In genomic region chr2:84623428-84624119, GRCm38 (mm10) we compare ENCODE assay signal across 17 mouse cellular contexts. TPM values are rescaled to one million over a fixed set of nuclear protein-coding genes. Genes with fewer than 3 reads are reported as not detected.
DNase-seq lines count a peak whose midpoint lies in the region; ATAC-seq and TF ChIP-seq lines count a peak whose summit lies in the region.
"Had no signal": no experiment of that assay in that cellular context is flagged by ENCODE, and none has a peak within 500 bp of the region (broad histone marks: within the 10 kb centered on the region; RNA-seq: fewer than 3 reads in every experiment).

No protein-coding gene starts in this region.

- H3K4me3 ChIP-seq in heart, embryonic 15.5 days: no peak overlapping the region
- H3K4me3 ChIP-seq in lung, embryonic 14.5 days (ENCODE audit: low read depth, low read length): no peak overlapping the region
- no peak overlapping the region for H3K4me3 ChIP-seq in bone marrow macrophage, adult 2 months (ENCODE audit: insufficient read depth, low read length)
- H3K4me3 ChIP-seq in myocyte: no peak overlapping the region
- H3K4me3 ChIP-seq: heart, embryonic 10.5 days had no signal

- no peak overlapping the region for H3ac ChIP-seq in myocyte (ENCODE audit: control insufficient read depth, insufficient read length)

- no peak for DNase-seq in heart, adult 9 months (ENCODE audit: low spot score in 2 of 2)
- no peak for DNase-seq in lung, embryonic 14.5 days
- DNase-seq in lung, postnatal 25 days (ENCODE audit: low spot score): no peak
- DNase-seq in adrenal gland, adult 2 months: no peak
- no peak for DNase-seq in right cerebral cortex, adult 2 months (ENCODE audit: low spot score in 2 of 2)
- DNase-seq: cerebellum, postnatal 10 days; lung, adult 18-20 months; retina, postnatal 1 day; thymus, postnatal 25 days had no signal

- no peak for TF ChIP-seq CTCF in lung, embryonic 14.5 days (IDR thresholded peaks at IDR 0.05; ENCODE audit: low read depth)
- no peak for TF ChIP-seq CTCF in bone marrow macrophage, adult 2 months (IDR thresholded peaks at IDR 0.05; ENCODE audit: low read depth, low read length)

- H3K4me2 ChIP-seq in heart, embryonic 15.5 days: no peak overlapping the region
- H3K4me2 ChIP-seq in lung, embryonic 14.5 days: no peak overlapping the region
- peak overlapping the region; percentile 8 for H3K4me2 ChIP-seq in myocyte (ENCODE audit: low read depth)

- H3K27me3 ChIP-seq in heart, embryonic 15.5 days: no peaks in the 10 kb centered on the region
- H3K27me3 ChIP-seq in lung, embryonic 14.5 days (ENCODE audit: insufficient read depth, low read length): no peaks in the 10 kb centered on the region
- H3K27me3 ChIP-seq in myocyte (ENCODE audit: control insufficient read depth, insufficient read depth, insufficient read length): no peaks in the 10 kb centered on the region

- no peak overlapping the region for H3K9ac ChIP-seq in heart, embryonic 15.5 days
- no peak overlapping the region for H3K9ac ChIP-seq in lung, embryonic 14.5 days

- no peak for TF ChIP-seq POLR2A in bone marrow macrophage, adult 2 months (IDR thresholded peaks at IDR 0.05; ENCODE audit: borderline replicate concordance, low read depth, low read length)
- TF ChIP-seq POLR2A in myocyte (IDR thresholded peaks at IDR 0.05; ENCODE audit: insufficient read length, low read depth): no peak

- WGBS in heart, embryonic 15.5 days: 69% methylated on average over 3 of the region's 3 CpGs
- WGBS in lung, embryonic 14.5 days: 87% methylated on average over 3 of the region's 3 CpGs

- H3K27ac ChIP-seq in heart, embryonic 15.5 days: peak overlapping the region; percentile 52
- H3K27ac ChIP-seq in lung, embryonic 14.5 days (ENCODE audit: low read depth): peak overlapping the region; percentile 9; the same call in 1 of the 2 replicates
- peak overlapping the region; percentile 78 for H3K27ac ChIP-seq in bone marrow macrophage, adult 2 months (ENCODE audit: insufficient read depth, low read depth, low read length)
- H3K27ac ChIP-seq: heart, embryonic 10.5 days had no signal

- H3K9me3 ChIP-seq in heart, embryonic 15.5 days (replicated peaks): no peaks in the 10 kb centered on the region
- no peaks in the 10 kb centered on the region for H3K9me3 ChIP-seq in lung, embryonic 14.5 days (ENCODE audit: low read depth, low read length)
- H3K9me3 ChIP-seq: heart, embryonic 10.5 days had no signal

- peaks cover 61% of the 10 kb centered on the region for H3K4me1 ChIP-seq in heart, embryonic 15.5 days (replicated peaks)
- H3K4me1 ChIP-seq in lung, embryonic 14.5 days (ENCODE audit: insufficient read depth): no peaks in the 10 kb centered on the region; the same call in 1 of the 2 replicates
- peaks cover 70% of the 10 kb centered on the region for H3K4me1 ChIP-seq in bone marrow macrophage, adult 2 months (ENCODE audit: control insufficient read depth, insufficient read depth, low read length)

- ATAC-seq in heart, embryonic 15.5 days (replicated peaks; ENCODE audit: insufficient number of reproducible peaks, insufficient read depth, low FRiP score, low read depth): no peak
- no peak for ATAC-seq in lung, embryonic 14.5 days (ENCODE audit: insufficient read depth)

- H3K79me2 ChIP-seq in myocyte (ENCODE audit: control insufficient read depth, insufficient read depth): peaks cover 84% of the 10 kb centered on the region

- H3K36me3 ChIP-seq in heart, embryonic 15.5 days: peaks cover 35% of the 10 kb centered on the region
- peaks cover 56% of the 10 kb centered on the region for H3K36me3 ChIP-seq in lung, embryonic 14.5 days (ENCODE audit: insufficient read depth)
- peaks cover 29% of the 10 kb centered on the region for H3K36me3 ChIP-seq in myocyte (ENCODE audit: control insufficient read depth, insufficient read depth)

TF ChIP-seq in myocyte, 11 proteins besides CTCF, POLR2A, EP300 and RAD21:
- peak in 2 of 3 experiments; percentile 56 for TF ChIP-seq MYOD1 (IDR thresholded peaks at IDR 0.05; ENCODE audit: control insufficient read depth in 1 of 3, insufficient read length in 2 of 3, low read depth in 2 of 3)
- TF ChIP-seq SRF (IDR thresholded peaks at IDR 0.05; ENCODE audit: control insufficient read depth, insufficient read length, low read depth): no peak
TF ChIP-seq in myocyte: peak in this region for 1.

RNA-seq across cellular contexts. Expression of gene Ctnnd1, which starts 27.0 kb away (rescaled TPM):
- 57.6 and 62.9 TPM in 2 replicates for polyA plus RNA-seq in heart, embryonic 15.5 days (2015; fragmentation: Nextera tagmentation; extraction: Ambion mirVana)
- 59.9 and 63.3 TPM in 2 replicates for polyA plus RNA-seq in lung, embryonic 14.5 days (2014; fragmentation: Nextera tagmentation; extraction: Ambion mirVana)
- 99.2 and 110 TPM in 2 replicates for polyA plus RNA-seq in bone marrow macrophage, adult 2 months (2012; ENCODE audit: insufficient read depth, insufficient read length, missing spikeins)
- 64.6 TPM for polyA plus RNA-seq in myocyte (2012; fragmentation: generic; extraction: Trizol)
- 100 to 1,000 TPM; 112 to 135 TPM for total RNA-seq in adrenal gland, adult 2 months (2021)
- polyA plus RNA-seq in adrenal gland, adult 2 months (2012; rRNA removed): 20.4 and 25.8 TPM in 2 replicates

RNA-seq across cellular contexts. Expression of gene Btbd18, which starts 35.3 kb away (rescaled TPM):
- polyA plus RNA-seq in heart, embryonic 15.5 days (2015; fragmentation: Nextera tagmentation; extraction: Ambion mirVana): 0.10 TPM in 2 replicates
- 0.22 and 0.39 TPM in 2 replicates for polyA plus RNA-seq in lung, embryonic 14.5 days (2014; fragmentation: Nextera tagmentation; extraction: Ambion mirVana)
- polyA plus RNA-seq in bone marrow macrophage, adult 2 months (2012; ENCODE audit: insufficient read depth, insufficient read length, missing spikeins): not detected in 2 replicates
- polyA plus RNA-seq in myocyte (2012; fragmentation: generic; extraction: Trizol): 0.01 TPM
- total RNA-seq in adrenal gland, adult 2 months (2021): under 1 TPM in 1 of 2 experiments, not detected in 1; 0.09 TPM
- polyA plus RNA-seq in adrenal gland, adult 2 months (2012; rRNA removed): 0.03 TPM in 1 of 2 replicates, not detected in the other
- total RNA-seq: layer of hippocampus, adult 8-10 months; left cerebral cortex, postnatal 25 days; midbrain, postnatal 0 days had no signal

RNA-seq across cellular contexts. Expression of gene Selenoh, which starts 47.0 kb away (rescaled TPM):
- 203 and 214 TPM in 2 replicates for polyA plus RNA-seq in heart, embryonic 15.5 days (2015; fragmentation: Nextera tagmentation; extraction: Ambion mirVana)
- 419 and 427 TPM in 2 replicates for polyA plus RNA-seq in lung, embryonic 14.5 days (2014; fragmentation: Nextera tagmentation; extraction: Ambion mirVana)
- 24.2 and 24.5 TPM in 2 replicates for polyA plus RNA-seq in bone marrow macrophage, adult 2 months (2012; ENCODE audit: insufficient read depth, insufficient read length, missing spikeins)
- polyA plus RNA-seq in myocyte (2012; fragmentation: generic; extraction: Trizol): 129 TPM
- total RNA-seq in adrenal gland, adult 2 months (2021): 10 to 100 TPM; 19.2 to 29.8 TPM
- polyA plus RNA-seq in adrenal gland, adult 2 months (2012; rRNA removed): 42.2 and 63.0 TPM in 2 replicates

RNA-seq across cellular contexts. Expression of gene Gm28635, which starts 54.3 kb away (rescaled TPM):
- not detected in 2 replicates for polyA plus RNA-seq in heart, embryonic 15.5 days (2015; fragmentation: Nextera tagmentation; extraction: Ambion mirVana)
- polyA plus RNA-seq in lung, embryonic 14.5 days (2014; fragmentation: Nextera tagmentation; extraction: Ambion mirVana): not detected in 2 replicates
- polyA plus RNA-seq in bone marrow macrophage, adult 2 months (2012; ENCODE audit: insufficient read depth, insufficient read length, missing spikeins): not detected in 2 replicates
- not detected for polyA plus RNA-seq in myocyte (2012; fragmentation: generic; extraction: Trizol)
- not detected for total RNA-seq in adrenal gland, adult 2 months (2021)
- polyA plus RNA-seq in adrenal gland, adult 2 months (2012; rRNA removed): not detected in 2 replicates
- total RNA-seq: midbrain, postnatal 0 days had no signal
- polyA plus RNA-seq: embryonic facial prominence, embryonic 11.5 days; heart, embryonic 10.5 days; midbrain, postnatal 0 days had no signal

RNA-seq across cellular contexts. Expression of gene Med19, which starts 54.6 kb away (rescaled TPM):
- polyA plus RNA-seq in heart, embryonic 15.5 days (2015; fragmentation: Nextera tagmentation; extraction: Ambion mirVana): 22.1 and 22.2 TPM in 2 replicates
- 44.8 and 45.4 TPM in 2 replicates for polyA plus RNA-seq in lung, embryonic 14.5 days (2014; fragmentation: Nextera tagmentation; extraction: Ambion mirVana)
- 20.4 and 22.9 TPM in 2 replicates for polyA plus RNA-seq in bone marrow macrophage, adult 2 months (2012; ENCODE audit: insufficient read depth, insufficient read length, missing spikeins)
- 20.3 TPM for polyA plus RNA-seq in myocyte (2012; fragmentation: generic; extraction: Trizol)
- total RNA-seq in adrenal gland, adult 2 months (2021): 10 to 100 TPM; 24.3 to 24.8 TPM
- 12.3 and 15.1 TPM in 2 replicates for polyA plus RNA-seq in adrenal gland, adult 2 months (2012; rRNA removed)

Comparison
In these comparisons a context has a peak if more than half of its experiments do, and no peak if none do; other contexts are left out.
1. H3K27ac ChIP-seq: peak in every context shown above with its lines; median percentile 78 in bone marrow macrophage, adult 2 months; 52 in heart, embryonic 15.5 days; 9 in lung, embryonic 14.5 days.